In the genomic region with DNA sequence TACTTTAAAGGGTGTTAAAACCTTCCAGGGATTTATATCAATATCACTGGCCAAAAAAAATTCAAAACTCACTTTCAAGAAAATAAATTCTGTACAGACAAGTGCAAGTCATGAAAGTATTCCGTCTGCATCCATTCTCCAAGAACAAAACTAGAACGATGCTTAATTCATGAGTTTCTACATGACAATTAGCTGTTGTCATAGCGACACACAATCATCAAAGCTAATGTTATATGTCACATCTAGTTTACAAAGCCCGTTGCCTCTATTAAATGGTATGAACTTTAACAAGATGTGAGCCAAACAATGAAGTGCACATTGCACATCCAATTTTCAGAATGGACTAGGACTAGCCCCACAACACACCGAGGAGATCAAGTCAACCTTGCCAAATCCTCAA, we compare ENCODE assay signal across 22 mouse cellular contexts. TPM values are rescaled to one million over a fixed set of nuclear protein-coding genes. Genes with fewer than 3 reads are reported as not detected.
A peak's percentile ranks its signal among the peaks of the same experiment; 100 is the strongest.
DNase-seq lines count a peak whose midpoint lies in the region; ATAC-seq and TF ChIP-seq lines count a peak whose summit lies in the region.
"Had no signal": no experiment of that assay in that cellular context is flagged by ENCODE, and none has a peak within 500 bp of the region (broad histone marks: within the 10 kb centered on the region; RNA-seq: fewer than 3 reads in every experiment).

No protein-coding gene starts in this region.

- no peak overlapping the region for H3K4me3 ChIP-seq in forebrain, postnatal 0 days (ENCODE audit: low read depth, low read length)
- no peak overlapping the region for H3K4me3 ChIP-seq in forebrain, embryonic 12.5 days (replicated peaks)
- H3K4me3 ChIP-seq in midbrain, postnatal 0 days (ENCODE audit: low read depth, low read length), result no peak overlapping the region
- H3K4me3 ChIP-seq in midbrain, embryonic 11.5 days (ENCODE audit: low read depth, low read length), result no peak overlapping the region
- H3K4me3 ChIP-seq: embryonic facial prominence, embryonic 15.5 days; erythroblast, embryonic 14.5 days; heart, adult 2 months; heart, embryonic 12.5 days; hindbrain, embryonic 15.5 days had no signal

- H3K27ac ChIP-seq in forebrain, postnatal 0 days (ENCODE audit: low read depth, low read length), result no peak overlapping the region
- no peak overlapping the region for H3K27ac ChIP-seq in forebrain, embryonic 12.5 days
- H3K27ac ChIP-seq in midbrain, postnatal 0 days (ENCODE audit: low read depth, low read length), result no peak overlapping the region
- H3K27ac ChIP-seq in midbrain, embryonic 11.5 days (ENCODE audit: low read depth, low read length), result no peak overlapping the region
- H3K27ac ChIP-seq: embryonic facial prominence, embryonic 15.5 days; heart, adult 2 months; hindbrain, embryonic 15.5 days had no signal

- H3K4me1 ChIP-seq in forebrain, postnatal 0 days (ENCODE audit: insufficient read depth), result peaks cover 6% of the 10 kb centered on the region; the same call in 1 of the 2 replicates
- H3K4me1 ChIP-seq in forebrain, embryonic 12.5 days, result peaks cover 6% of the 10 kb centered on the region; the same call in 1 of the 2 replicates
- no peaks in the 10 kb centered on the region for H3K4me1 ChIP-seq in midbrain, postnatal 0 days (ENCODE audit: insufficient read depth, low read length)
- peaks cover 4% of the 10 kb centered on the region; the same call in 1 of the 2 replicates for H3K4me1 ChIP-seq in midbrain, embryonic 11.5 days (ENCODE audit: control insufficient read depth, insufficient read depth, low read length)
- H3K4me1 ChIP-seq: heart, embryonic 12.5 days; hindbrain, embryonic 15.5 days had no signal

- no peaks in the 10 kb centered on the region for H3K27me3 ChIP-seq in forebrain, postnatal 0 days (ENCODE audit: insufficient read depth, low read length)
- H3K27me3 ChIP-seq in forebrain, embryonic 12.5 days, result no peaks in the 10 kb centered on the region
- H3K27me3 ChIP-seq in midbrain, postnatal 0 days (ENCODE audit: insufficient read depth, low read length), result no peaks in the 10 kb centered on the region
- H3K27me3 ChIP-seq in midbrain, embryonic 11.5 days (ENCODE audit: control insufficient read depth, insufficient read depth, low read length), result no peaks in the 10 kb centered on the region
- H3K27me3 ChIP-seq: CH12.LX; embryonic facial prominence, embryonic 15.5 days; heart, embryonic 12.5 days; hindbrain, embryonic 15.5 days; Patski had no signal

- H3K9me3 ChIP-seq in forebrain, postnatal 0 days (ENCODE audit: low read length), result no peaks in the 10 kb centered on the region
- H3K9me3 ChIP-seq in forebrain, embryonic 12.5 days, result no peaks in the 10 kb centered on the region
- no peaks in the 10 kb centered on the region for H3K9me3 ChIP-seq in midbrain, postnatal 0 days (ENCODE audit: low read length)
- H3K9me3 ChIP-seq in midbrain, embryonic 11.5 days (ENCODE audit: control insufficient read depth, low read length), result no peaks in the 10 kb centered on the region
- H3K9me3 ChIP-seq: embryonic facial prominence, embryonic 15.5 days; hindbrain, embryonic 15.5 days had no signal

- no peak overlapping the region for H3K4me2 ChIP-seq in forebrain, postnatal 0 days (ENCODE audit: low read depth)
- H3K4me2 ChIP-seq in forebrain, embryonic 12.5 days, result no peak overlapping the region
- H3K4me2 ChIP-seq in midbrain, postnatal 0 days (ENCODE audit: low read depth, low read length, poor library complexity, severe bottlenecking), result no peak overlapping the region
- no peak overlapping the region for H3K4me2 ChIP-seq in midbrain, embryonic 11.5 days
- H3K4me2 ChIP-seq: embryonic facial prominence, embryonic 15.5 days; heart, embryonic 12.5 days; hindbrain, embryonic 15.5 days had no signal

- TF ChIP-seq POLR2A in brain, embryonic 14.5 days (IDR thresholded peaks at IDR 0.05; ENCODE audit: borderline replicate concordance, extremely low read depth, insufficient read depth, insufficient read length, poor library complexity, severe bottlenecking), result no peak

- ATAC-seq in forebrain, postnatal 0 days, result peak; percentile 56; the same call in 1 of the 2 replicates
- ATAC-seq in forebrain, embryonic 12.5 days (ENCODE audit: low FRiP score), result no peak
- no peak for ATAC-seq in midbrain, postnatal 0 days (ENCODE audit: low FRiP score)
- ATAC-seq in midbrain, embryonic 11.5 days (ENCODE audit: low FRiP score), result no peak
- ATAC-seq: Patski had no signal

- no peak for DNase-seq in forebrain, postnatal 0 days
- peak; percentile 32 for DNase-seq in midbrain, postnatal 0 days (ENCODE audit: low spot score)
- DNase-seq in midbrain, embryonic 11.5 days (ENCODE audit: low spot score, missing footprints), result no peak
- DNase-seq in brain, embryonic 14.5 days (ENCODE audit: low read depth), result peak; percentile 65
- peak; percentile 9 for DNase-seq in retina, embryonic 14.5 days (ENCODE audit: low spot score)
- no peak for DNase-seq in kidney, adult 8-10 months
- DNase-seq: adrenal gland, postnatal 25 days; cerebellum, adult 11 months; cerebellum, adult 8-10 months; cerebellum, postnatal 14 days; embryo, embryonic 11 days; gastrocnemius, postnatal 10 days had no signal

- 22% methylated on average over 5 of the region's 5 CpGs for WGBS in forebrain, postnatal 0 days
- 42% methylated on average over 5 of the region's 5 CpGs for WGBS in forebrain, embryonic 12.5 days
- whole genome bisulfite sequencing in midbrain, postnatal 0 days, result 35% methylated on average over 5 of the region's 5 CpGs
- WGBS in midbrain, embryonic 11.5 days, result 56% methylated on average over 5 of the region's 5 CpGs

- no peaks in the 10 kb centered on the region for H3K36me3 ChIP-seq in forebrain, postnatal 0 days (ENCODE audit: insufficient read depth)
- H3K36me3 ChIP-seq in forebrain, embryonic 12.5 days (replicated peaks), result no peaks in the 10 kb centered on the region
- no peaks in the 10 kb centered on the region for H3K36me3 ChIP-seq in midbrain, postnatal 0 days (ENCODE audit: insufficient read depth, low read length)
- H3K36me3 ChIP-seq in midbrain, embryonic 11.5 days (ENCODE audit: control insufficient read depth, insufficient read depth, low read length), result no peaks in the 10 kb centered on the region
- H3K36me3 ChIP-seq: hindbrain, embryonic 15.5 days had no signal

- TF ChIP-seq CTCF in forebrain, postnatal 0 days (IDR thresholded peaks at IDR 0.05; ENCODE audit: low read depth), result no peak
- no peak for TF ChIP-seq CTCF in midbrain, postnatal 0 days (IDR thresholded peaks at IDR 0.05)
- no peak for TF ChIP-seq CTCF in brain, embryonic 14.5 days (IDR thresholded peaks at IDR 0.05; ENCODE audit: borderline replicate concordance, extremely low read depth, insufficient read depth, insufficient read length)

- no peak overlapping the region for H3K9ac ChIP-seq in forebrain, postnatal 0 days
- H3K9ac ChIP-seq in forebrain, embryonic 12.5 days, result no peak overlapping the region
- no peak overlapping the region for H3K9ac ChIP-seq in midbrain, postnatal 0 days (replicated peaks; ENCODE audit: low read length, poor library complexity, severe bottlenecking)
- H3K9ac ChIP-seq in midbrain, embryonic 11.5 days (ENCODE audit: low read length), result no peak overlapping the region
- H3K9ac ChIP-seq: embryonic facial prominence, embryonic 15.5 days; heart, embryonic 12.5 days; hindbrain, embryonic 15.5 days had no signal

RNA-seq across cellular contexts. Expression of a gene that starts 9.2 kb away (rescaled TPM):
- not detected in 2 replicates for total RNA-seq in forebrain, postnatal 0 days (2014; rRNA removed)
- polyA plus RNA-seq in forebrain, postnatal 0 days (2015; fragmentation: Nextera tagmentation; extraction: Ambion mirVana), result 0.06 and 0.13 TPM in 2 replicates
- not detected in 2 replicates for polyA plus RNA-seq in forebrain, embryonic 12.5 days (2016; fragmentation: Nextera tagmentation; extraction: Ambion mirVana)
- 0.05 TPM in 1 of 2 replicates, not detected in the other for total RNA-seq in midbrain, postnatal 0 days (2014; rRNA removed)
- 0.14 and 0.15 TPM in 2 replicates for polyA plus RNA-seq in midbrain, postnatal 0 days (2015; fragmentation: Nextera tagmentation; extraction: Ambion mirVana)
- not detected in 2 replicates for polyA plus RNA-seq in midbrain, embryonic 11.5 days (2014; fragmentation: Nextera tagmentation; extraction: Ambion mirVana)
- polyA plus RNA-seq in brain, embryonic 14.5 days (2012; rRNA removed), result 0.07 and 0.08 TPM in 2 replicates
- total RNA-seq: adrenal gland, postnatal 25 days; gastrocnemius, postnatal 10 days had no signal
- polyA plus RNA-seq: erythroblast, embryonic 14.5 days; forebrain, embryonic 11.5 days; heart, embryonic 12.5 days; hindbrain, embryonic 11.5 days had no signal

Comparison
In these comparisons a context has a peak if more than half of its experiments do, and no peak if none do; other contexts are left out.
1. DNase-seq: peak in midbrain, postnatal 0 days (single experiment), brain, embryonic 14.5 days (single experiment) and retina, embryonic 14.5 days (single experiment); none in forebrain, postnatal 0 days (single experiment), midbrain, embryonic 11.5 days (single experiment) and kidney, adult 8-10 months (0 of 2).